Mouse (Mus musculus) myocyte (in vitro differentiated cells): ENCODE data around the gene Man1c1. TPM values are rescaled to one million over a fixed set of nuclear protein-coding genes. Genes with fewer than 3 reads are reported as not detected.

Experiments
- H3K27me3 ChIP-seq: one replicate; pipeline ENCODE4 v1.6.1; 2011; ENCODE audit not compliant: control insufficient read depth, insufficient read depth, insufficient read length
- H3K36me3 ChIP-seq: one replicate; pipeline ENCODE4 v1.6.1; 2011; ENCODE audit not compliant: control insufficient read depth, insufficient read depth
- H3K4me2 ChIP-seq: one replicate; pipeline ENCODE4 v1.6.1; 2011; ENCODE audit warnings: low read depth, control low read depth
- H3K4me3 ChIP-seq: one replicate; pipeline ENCODE4 v1.5.1; 2011; ENCODE audit warnings: mild to moderate bottlenecking, control low read depth, moderate library complexity
- H3K79me2 ChIP-seq: one replicate; pipeline ENCODE4 v1.6.1; 2011; ENCODE audit not compliant: control insufficient read depth, insufficient read depth
- H3ac ChIP-seq: one replicate; pipeline ENCODE4 v1.6.1; 2011; ENCODE audit not compliant: control insufficient read depth, insufficient read length
- CEBPB ChIP-seq: IDR thresholded peaks from 2 replicates; pipeline ENCODE4 v1.6.1; 2011; ENCODE audit warnings: mild to moderate bottlenecking, moderate library complexity; ENCODE audit not compliant: poor library complexity, insufficient read depth, severe bottlenecking
- E2F4 ChIP-seq: IDR thresholded peaks from one replicate; pipeline ENCODE4 v1.6.1; 2011; ENCODE audit warnings: mild to moderate bottlenecking, control low read depth, moderate library complexity; ENCODE audit not compliant: insufficient read depth
- MAX ChIP-seq: IDR thresholded peaks from one replicate; pipeline ENCODE4 v1.6.1; 2011; ENCODE audit warnings: low read depth, mild to moderate bottlenecking, control low read depth
- MYOD1 ChIP-seq, 3 experiments: IDR thresholded peaks; one replicate each; pipeline ENCODE4 v1.6.1; 2011; ENCODE audit warnings: control low read depth in 2 of 3, low read depth in 2 of 3, mild to moderate bottlenecking in 2 of 3, moderate library complexity in 1 of 3; ENCODE audit not compliant: insufficient read length in 2 of 3, control insufficient read depth in 1 of 3
- MYOG ChIP-seq, 3 experiments: IDR thresholded peaks; one replicate each; pipeline ENCODE4 v1.6.1; 2011; ENCODE audit warnings: control low read depth in 2 of 3, low read depth in 2 of 3, mild to moderate bottlenecking in 2 of 3; ENCODE audit not compliant: insufficient read length in 2 of 3, control insufficient read depth in 1 of 3, insufficient read depth in 1 of 3
- POLR2A ChIP-seq: IDR thresholded peaks from one replicate; pipeline ENCODE4 v1.6.1; 2011; ENCODE audit warnings: low read depth, mild to moderate bottlenecking, control low read depth, moderate library complexity; ENCODE audit not compliant: insufficient read length
- POLR2AphosphoS2 ChIP-seq: IDR thresholded peaks from one replicate; pipeline ENCODE4 v1.6.1; 2011; ENCODE audit warnings: low read depth, control low read depth; ENCODE audit not compliant: insufficient read length
- REST ChIP-seq: IDR thresholded peaks from one replicate; pipeline ENCODE4 v1.6.1; 2011; ENCODE audit warnings: mild to moderate bottlenecking, control low read depth, moderate library complexity; ENCODE audit not compliant: insufficient read depth, insufficient read length
- SRF ChIP-seq: IDR thresholded peaks from one replicate; pipeline ENCODE4 v1.6.1; 2011; ENCODE audit warnings: low read depth; ENCODE audit not compliant: control insufficient read depth, insufficient read length
- TCF12 ChIP-seq: IDR thresholded peaks from one replicate; pipeline ENCODE4 v1.6.1; 2011; ENCODE audit warnings: mild to moderate bottlenecking, control low read depth; ENCODE audit not compliant: poor library complexity, insufficient read depth, severe bottlenecking
- TCF3 ChIP-seq: IDR thresholded peaks from one replicate; pipeline ENCODE4 v1.6.1; 2011; ENCODE audit warnings: low read depth, control low read depth; ENCODE audit not compliant: insufficient read length
- USF1 ChIP-seq: IDR thresholded peaks from one replicate; pipeline ENCODE4 v1.6.1; 2011; ENCODE audit warnings: low read depth, mild to moderate bottlenecking, control low read depth, moderate library complexity
- polyA plus RNA-seq: library from polyadenylated mRNA; unstranded; fragments of >200 nt; fragmentation: generic; extraction: Trizol; gene quantifications from one replicate; pipeline ENCODE4 v1.2.1, GENCODE M21; 2012; ENCODE audit warnings: missing spikeins

The Man1c1 gene
- polyA plus RNA-seq, 1 experiment, result 11.3 TPM

DNA sequence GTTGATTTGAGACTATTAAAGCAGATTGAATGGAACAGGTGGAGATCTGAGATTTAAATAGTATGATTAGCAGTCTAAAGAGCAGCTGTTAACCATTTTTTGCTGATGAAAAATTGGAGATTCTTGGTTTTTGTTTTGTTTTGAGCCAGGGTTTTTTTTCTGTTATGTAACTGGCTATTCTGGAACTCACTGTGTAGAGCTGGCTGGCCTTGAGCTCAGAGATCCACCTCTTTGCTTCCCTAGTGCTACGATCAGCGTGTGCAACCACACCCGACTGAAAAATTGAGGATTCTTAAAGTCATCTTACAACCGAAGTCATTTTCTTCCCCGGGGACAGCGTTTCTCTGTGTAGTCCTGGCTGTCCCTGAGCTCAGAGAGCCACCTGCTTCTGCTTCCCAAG, 192.4 kb downstream of the Man1c1 start:
- Histone ChIP-seq H3ac (no peak overlapping the region), H3K27me3 (no peaks in the 10 kb centered on the region), H3K79me2 (peaks cover 18% of the 10 kb centered on the region), H3K4me2 (peak overlapping the region; percentile 78), H3K36me3 (no peaks in the 10 kb centered on the region), H3K4me3 (peak overlapping the region; percentile 33)
- TF ChIP-seq MYOD1 (IDR thresholded peaks at IDR 0.05; ENCODE audit: control insufficient read depth in 1 of 3, insufficient read length in 2 of 3, low read depth in 2 of 3) (no peak), USF1 (no peak), POLR2AphosphoS2 (no peak), MAX (no peak), TCF3 (no peak), CEBPB (no peak), SRF (no peak), TCF12 (no peak), REST (no peak), MYOG (IDR thresholded peaks at IDR 0.05; ENCODE audit: control insufficient read depth in 1 of 3, insufficient read depth in 1 of 3, insufficient read length in 2 of 3, low read depth in 2 of 3) (no peak), POLR2A (no peak), E2F4 (no peak)

Other genes starting within 250 kb of the Man1c1 start
- 213 TPM for gene Stmn1, start 236.0 kb downstream of the Man1c1 start, polyA plus RNA-seq
- 9.5 TPM for gene Paqr7, start 207.6 kb downstream of the Man1c1 start, polyA plus RNA-seq
- 2.3 TPM for gene Aunip, start 193.3 kb downstream of the Man1c1 start, polyA plus RNA-seq
- 92.0 TPM for gene Mtfr1l, start 168.9 kb downstream of the Man1c1 start, polyA plus RNA-seq
- gene Selenon, start 152.1 kb downstream of the Man1c1 start, polyA plus RNA-seq, result 35.7 TPM
- gene Ldlrap1, start 63.7 kb upstream of the Man1c1 start, polyA plus RNA-seq, result 19.0 TPM
- gene Maco1, start 149.1 kb upstream of the Man1c1 start, polyA plus RNA-seq, result 19.6 TPM
- 0.98 TPM for gene Rhd, start 160.2 kb upstream of the Man1c1 start, polyA plus RNA-seq
- gene Tmem50a, start 210.7 kb upstream of the Man1c1 start, polyA plus RNA-seq, result 121 TPM
- 51.4 TPM for gene Rsrp1, start 219.3 kb upstream of the Man1c1 start, polyA plus RNA-seq
- 67.8 TPM for gene Syf2, start 226.6 kb upstream of the Man1c1 start, polyA plus RNA-seq